In the genomic region with DNA sequence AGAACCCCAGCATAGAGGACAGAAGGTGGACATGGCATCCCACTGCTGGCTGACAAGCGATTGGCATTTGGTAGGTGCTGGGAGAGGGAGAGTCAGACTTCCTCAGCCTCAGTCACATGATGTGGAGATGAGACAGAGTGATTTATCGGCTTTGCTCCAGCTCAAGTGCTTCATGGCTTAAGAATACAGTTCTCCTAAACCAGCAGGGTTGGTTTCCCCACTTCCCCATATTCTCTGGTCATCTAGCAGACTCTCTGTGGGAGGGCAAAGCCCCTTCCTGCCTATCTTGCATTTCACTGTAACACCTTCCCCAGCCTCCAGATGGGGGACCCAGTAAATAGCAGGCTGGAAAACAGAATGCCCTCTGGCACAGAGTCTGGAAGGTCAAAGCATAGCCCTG, we compare ENCODE assay signal across 8 mouse cellular contexts.
DNase-seq lines count a peak whose midpoint lies in the region; ATAC-seq and TF ChIP-seq lines count a peak whose summit lies in the region.

No protein-coding gene starts in this region.

- no peak for TF ChIP-seq CTCF in cortical plate, adult 2 months (IDR thresholded peaks at IDR 0.05; ENCODE audit: extremely low read depth, insufficient read depth, low read length)

- H3K27ac ChIP-seq in cortical plate, adult 2 months (ENCODE audit: insufficient read depth, low read length) = peak overlapping the region; percentile 43; the same call in 1 of the 2 replicates
- H3K27ac ChIP-seq in kidney, embryonic 14.5 days (ENCODE audit: low read depth, low read length) = no peak overlapping the region

- H3K36me3 ChIP-seq in kidney, embryonic 14.5 days (ENCODE audit: control insufficient read depth, insufficient read depth, low read length) = no peaks in the 10 kb centered on the region

- no peak for TF ChIP-seq POLR2A in cortical plate, adult 2 months (IDR thresholded peaks at IDR 0.05; ENCODE audit: extremely low read depth, insufficient read depth, low read length)

- H3K9me3 ChIP-seq in kidney, embryonic 14.5 days (ENCODE audit: control insufficient read depth, low read length) = no peaks in the 10 kb centered on the region

- no peak overlapping the region for H3K9ac ChIP-seq in kidney, embryonic 14.5 days (ENCODE audit: low read depth, low read length)

- 39% methylated on average over 2 of the region's 2 CpGs for WGBS in kidney, embryonic 14.5 days

- H3K4me2 ChIP-seq in kidney, embryonic 14.5 days (replicated peaks; ENCODE audit: low read depth, low read length) = peak overlapping the region; percentile 8; the same call in 1 of the 2 replicates

- ATAC-seq in kidney, embryonic 14.5 days (ENCODE audit: low FRiP score, low TSS enrichment) = no peak
- ATAC-seq in monocyte, adult 5-6 weeks (replicated peaks; ENCODE audit: insufficient number of reproducible peaks, low FRiP score, low TSS enrichment, poor library complexity, severe bottlenecking) = peak; percentile 56; the same call in 1 of the 2 replicates

- no peak overlapping the region for H3K4me3 ChIP-seq in cortical plate, adult 2 months (ENCODE audit: insufficient read depth, low read length)
- H3K4me3 ChIP-seq in kidney, embryonic 14.5 days (ENCODE audit: low read length) = no peak overlapping the region

- no peaks in the 10 kb centered on the region; the same call in 1 of the 2 replicates for H3K4me1 ChIP-seq in cortical plate, adult 2 months (ENCODE audit: control insufficient read depth, insufficient read depth, low read length)
- H3K4me1 ChIP-seq in kidney, embryonic 14.5 days (ENCODE audit: control insufficient read depth, insufficient read depth, low read length) = peaks cover 18% of the 10 kb centered on the region

- no peaks in the 10 kb centered on the region for H3K27me3 ChIP-seq in kidney, embryonic 14.5 days (ENCODE audit: control insufficient read depth, insufficient read depth, low read length)

- peak; percentile 34 for DNase-seq in layer of hippocampus, adult 11-12 months (ENCODE audit: low spot score)
- DNase-seq in layer of hippocampus, adult 9-10 months (ENCODE audit: low spot score) = no peak
- DNase-seq in cerebellum, adult 8-10 months = no peak
- DNase-seq in thymus, postnatal 36 days = no peak
- no peak for DNase-seq in frontal cortex, postnatal 25 days (ENCODE audit: low spot score in 2 of 2)
